Mouse (Mus musculus) spleen, adult 18-20 months (tissue): ENCODE results near the gene Pramef17.
"Not testable (repeated sequence)": the region's sequence is repeated elsewhere in the genome, so short reads cannot be mapped to it uniquely, and the experiment has no call there.

Experiments
- DNase-seq, 2 experiments: peaks; one replicate each; pipeline ENCODE4 v3.0.0; 2022; ENCODE audit warnings: mixed read lengths in 2 of 2

The Pramef17 gene

DNA sequence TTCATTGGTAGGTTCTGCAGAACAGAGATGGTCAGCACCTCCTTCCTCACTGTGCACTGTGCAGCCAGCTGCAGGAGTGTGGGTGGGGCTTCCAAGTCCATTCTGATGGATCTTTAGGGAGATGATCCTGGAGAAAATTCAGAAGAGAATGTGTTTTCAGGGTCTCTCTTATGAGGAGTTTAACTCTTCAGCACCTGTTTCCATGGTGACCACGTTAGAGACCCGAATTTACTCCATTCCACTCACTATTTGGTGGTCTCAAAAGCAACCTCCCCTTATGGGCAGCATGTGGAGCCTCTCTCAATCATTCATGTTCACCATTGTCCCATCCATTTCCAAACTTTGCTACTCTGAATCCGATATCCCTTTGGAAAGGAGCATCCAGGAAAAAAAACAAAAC lies at the start of gene Pramef17:
TSS of gene Pramef17 (minus strand) at position 101 of the 400 bp plus-strand sequence.
- DNase-seq = not testable (repeated sequence)

DNA sequence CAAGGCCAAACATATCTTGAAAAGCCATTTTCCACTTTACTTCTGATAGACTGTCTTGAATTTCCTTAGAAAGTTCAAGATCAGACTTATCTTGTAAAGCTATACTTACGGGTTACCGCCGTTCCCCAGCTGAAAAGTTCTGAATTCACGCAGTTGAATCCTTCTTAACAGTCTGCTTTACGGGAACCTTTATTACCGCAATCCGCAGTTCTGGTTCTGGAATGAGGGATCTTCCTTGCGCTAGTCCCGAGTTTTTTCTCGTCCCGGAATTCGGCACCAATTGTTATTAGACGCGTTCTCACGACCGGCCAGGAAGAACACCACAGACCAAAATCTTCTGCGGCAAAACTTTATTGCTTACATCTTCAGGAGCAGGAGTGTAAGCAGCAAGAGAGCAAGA lies 6.0 kb downstream of the Pramef17 start:
- DNase-seq = peak; percentile 33 to 34

DNA sequence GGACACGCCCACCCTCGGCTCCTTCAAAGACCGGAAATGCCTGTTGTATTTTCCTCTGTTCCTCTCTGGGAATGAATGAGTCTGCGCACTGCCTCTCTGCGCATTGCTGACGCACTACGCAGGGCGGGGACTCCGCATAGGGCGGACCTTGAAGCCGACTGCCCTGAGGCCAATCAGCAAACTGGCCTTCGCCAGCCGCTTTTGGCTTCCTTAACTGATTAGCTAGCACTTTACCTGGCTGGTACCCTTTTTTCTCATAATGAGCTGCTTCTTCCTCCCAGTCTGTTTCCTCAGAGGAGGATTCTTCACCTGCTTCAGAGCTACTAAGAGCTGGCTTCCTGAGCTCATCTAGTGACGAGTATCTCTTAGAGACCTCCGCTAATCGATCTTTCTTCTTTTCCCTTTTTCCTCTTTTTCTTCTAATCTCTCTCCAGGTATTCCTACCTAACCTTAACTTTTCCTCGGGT lies 6.7 kb downstream of the Pramef17 start:
- peak; percentile 22 to 31 for DNase-seq

DNA sequence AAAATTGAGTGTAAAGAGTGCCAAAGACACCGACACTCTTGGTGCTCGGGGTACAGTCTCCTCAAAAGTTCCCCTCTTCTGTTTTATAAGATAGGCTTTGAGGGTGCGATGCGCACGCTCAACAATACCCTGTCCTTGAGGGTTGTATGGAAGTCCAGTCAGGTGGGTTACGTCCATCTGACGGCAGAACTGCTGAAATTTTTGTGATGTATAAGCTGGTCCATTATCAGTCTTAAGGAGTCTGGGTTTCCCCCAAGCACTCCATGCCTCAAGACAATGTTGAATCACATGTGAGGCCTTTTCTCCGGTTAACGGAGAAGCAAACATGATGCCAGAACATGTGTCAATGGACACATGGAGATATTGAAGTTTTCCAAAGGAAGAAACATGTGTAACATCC lies 8.4 kb downstream of the Pramef17 start:
- peak; percentile 5 to 8 for DNase-seq

DNA sequence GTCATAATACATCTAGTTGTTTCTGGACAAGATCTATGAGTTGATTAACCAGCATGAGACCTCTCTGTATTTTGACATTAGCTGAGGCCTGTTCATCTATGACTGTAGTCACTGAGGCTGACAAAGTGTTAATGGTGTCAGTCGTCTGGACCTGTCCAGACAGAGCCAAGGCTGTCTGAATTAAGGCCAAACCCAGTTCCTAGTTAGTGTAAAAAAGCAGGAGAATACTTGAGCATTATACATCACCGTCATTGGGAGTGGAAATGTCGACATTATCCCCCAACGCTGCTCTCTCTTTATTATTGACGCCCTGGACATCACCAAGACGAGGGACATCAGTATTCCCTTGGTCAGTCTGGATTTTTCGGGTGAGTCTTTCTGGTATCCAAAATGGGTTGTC lies 9.0 kb downstream of the Pramef17 start:
- not testable (repeated sequence) for DNase-seq

DNA sequence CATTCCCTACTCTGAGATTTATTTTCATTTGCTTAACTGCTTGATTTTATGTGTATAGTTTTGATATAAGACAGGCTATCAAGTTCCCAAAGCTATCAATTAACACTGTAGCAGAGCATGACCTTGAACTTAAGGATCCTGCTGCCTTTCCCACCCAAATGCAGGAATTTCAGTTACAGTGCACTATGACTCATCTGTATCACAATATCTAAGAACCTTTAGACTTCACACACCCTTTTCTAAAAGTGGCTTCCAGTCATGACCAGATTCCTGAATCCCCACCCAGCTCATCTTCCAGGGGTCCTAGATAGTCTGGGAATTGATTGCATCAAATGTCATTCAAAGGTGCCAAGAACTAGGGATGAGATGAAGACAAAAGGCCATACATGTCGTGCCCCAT lies 10.7 kb downstream of the Pramef17 start:
- not testable (repeated sequence) for DNase-seq

DNA sequence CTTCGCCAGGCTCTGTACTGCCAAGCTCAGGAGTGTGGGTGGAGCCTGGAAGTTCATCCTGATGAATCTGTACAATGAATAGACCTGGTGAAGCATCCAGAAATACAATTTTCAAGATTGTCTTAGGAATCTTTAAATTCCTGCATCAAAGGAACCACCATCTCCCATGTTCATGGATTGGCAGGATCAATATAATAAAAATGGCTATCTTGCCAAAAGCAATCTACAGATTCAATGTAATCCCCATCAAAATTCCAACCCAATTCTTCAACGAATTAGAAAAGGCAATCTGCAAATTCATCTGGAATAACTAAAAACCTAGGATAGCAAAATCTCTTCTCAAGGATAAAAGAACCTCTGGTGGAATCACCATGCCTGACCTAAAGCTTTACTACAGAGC lies 27.3 kb downstream of the Pramef17 start, which contains the start of gene Gm13101:
TSS of gene Gm13101 (minus strand) at position 101 of the 400 bp plus-strand sequence.
- not testable (repeated sequence) for DNase-seq

DNA sequence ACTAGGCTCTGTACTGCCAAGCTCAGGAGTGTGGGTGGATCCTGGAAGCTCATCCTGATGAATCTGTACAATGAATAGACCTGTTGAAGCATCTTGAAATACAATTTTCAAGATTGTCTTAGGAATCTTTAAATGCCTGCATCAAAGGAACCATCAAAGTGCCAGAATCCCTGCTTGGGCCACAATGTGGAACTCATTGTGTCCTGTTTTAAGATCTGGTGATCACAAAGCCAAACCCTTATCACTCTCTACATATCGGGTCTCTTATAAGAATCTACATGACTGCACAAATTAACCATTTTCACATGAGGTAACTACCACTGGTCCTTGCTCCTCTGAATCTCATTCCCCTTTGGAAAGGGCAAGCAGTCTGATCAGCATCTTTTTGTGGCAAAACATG lies 43.3 kb downstream of the Pramef17 start, which contains the start of gene Pramef25:
TSS of gene Pramef25 (minus strand) at position 101 of the 400 bp plus-strand sequence.
- DNase-seq = not testable (repeated sequence)
